Mouse (Mus musculus) megakaryocyte, embryonic 14.5 days (primary cell): ENCODE results near the gene Slc8b1. TPM values are rescaled to one million over a fixed set of nuclear protein-coding genes. Genes with fewer than 3 reads are reported as not detected.

Experiments
- H3K27me3 ChIP-seq: replicated peaks from 2 replicates; pipeline ENCODE3; 2012; ENCODE audit warnings: inconsistent platforms
- H3K36me3 ChIP-seq: replicated peaks from 2 replicates; pipeline ENCODE3; 2012; ENCODE audit warnings: low read length, inconsistent platforms, mixed read lengths
- H3K4me1 ChIP-seq: 2 replicates; pipeline ENCODE4 v1.6.1; 2012; ENCODE audit warnings: inconsistent platforms
- H3K4me3 ChIP-seq: replicated peaks from 2 replicates; pipeline ENCODE3; 2012; ENCODE audit warnings: moderate library complexity, mild to moderate bottlenecking, inconsistent platforms
- H3K9me3 ChIP-seq: 2 replicates; pipeline ENCODE4 v1.6.1; 2012; ENCODE audit warnings: inconsistent platforms
- FLI1 ChIP-seq: IDR thresholded peaks from 2 replicates; pipeline ENCODE4 v1.6.1; 2012; ENCODE audit warnings: low read length, inconsistent platforms, mixed read lengths
- GATA1 ChIP-seq: IDR thresholded peaks from 3 replicates; pipeline ENCODE4 v1.6.1; 2012; ENCODE audit warnings: mixed read lengths, low read length, inconsistent platforms, borderline replicate concordance
- polyA plus RNA-seq: library from polyadenylated mRNA; stranded (reverse); fragments of >175 nt; gene quantifications from 2 replicates; pipeline ENCODE4 v1.2.3, GENCODE M21; 2012; ENCODE audit warnings: low replicate concordance; ENCODE audit not compliant: insufficient read depth

The Slc8b1 gene
- polyA plus RNA-seq, 1 experiment: 5.3 TPM

- Histone ChIP-seq H3K27me3 (no peaks in the 10 kb centered on the region), H3K4me1 (peaks cover 55% of the 10 kb centered on the region), H3K9me3 (no peaks in the 10 kb centered on the region), H3K4me3 (no peak overlapping the region), H3K36me3 (peaks cover 88% of the 10 kb centered on the region)
- TF ChIP-seq FLI1: no peak
- TF ChIP-seq GATA1: no peak
Measured at GRCm38 (mm10) chr5:120548236-120548850, 37.4 kb downstream of the Slc8b1 start.

GRCm38 (mm10) chr5:120550137-120550536 lies 39.2 kb downstream of the Slc8b1 start:
- H3K9me3 ChIP-seq: no peaks in the 10 kb centered on the region
- no peak overlapping the region for H3K4me3 ChIP-seq
- TF ChIP-seq FLI1: no peak
- TF ChIP-seq GATA1: no peak
- H3K4me1 ChIP-seq: peaks cover 54% of the 10 kb centered on the region
- H3K27me3 ChIP-seq: no peaks in the 10 kb centered on the region
- H3K36me3 ChIP-seq: peaks cover 88% of the 10 kb centered on the region

GRCm38 (mm10) chr5:120550673-120551072 lies 39.7 kb downstream of the Slc8b1 start:
- Histone ChIP-seq H3K4me1 (peaks cover 54% of the 10 kb centered on the region), H3K4me3 (no peak overlapping the region), H3K9me3 (no peaks in the 10 kb centered on the region), H3K27me3 (no peaks in the 10 kb centered on the region), H3K36me3 (peaks cover 92% of the 10 kb centered on the region)
- TF ChIP-seq GATA1 (no peak), FLI1 (no peak)

GRCm38 (mm10) chr5:120555871-120556270 lies 44.9 kb downstream of the Slc8b1 start:
- Histone ChIP-seq H3K36me3 (peaks cover 74% of the 10 kb centered on the region), H3K27me3 (no peaks in the 10 kb centered on the region), H3K4me1 (peaks cover 59% of the 10 kb centered on the region), H3K9me3 (no peaks in the 10 kb centered on the region), H3K4me3 (no peak overlapping the region)
- TF ChIP-seq GATA1: no peak
- no peak for TF ChIP-seq FLI1

GRCm38 (mm10) chr5:120558041-120558440 lies 47.1 kb downstream of the Slc8b1 start:
- peaks cover 2% of the 10 kb centered on the region for H3K27me3 ChIP-seq
- TF ChIP-seq GATA1 (no peak), FLI1 (no peak)
- H3K9me3 ChIP-seq: no peaks in the 10 kb centered on the region
- peaks cover 63% of the 10 kb centered on the region for H3K4me1 ChIP-seq
- H3K36me3 ChIP-seq: peaks cover 52% of the 10 kb centered on the region
- H3K4me3 ChIP-seq: peak overlapping the region; percentile 91

GRCm38 (mm10) chr5:120558762-120559161 lies 47.8 kb downstream of the Slc8b1 start:
- Histone ChIP-seq H3K4me1 (peaks cover 64% of the 10 kb centered on the region), H3K9me3 (no peaks in the 10 kb centered on the region), H3K4me3 (peak overlapping the region; percentile 91), H3K36me3 (peaks cover 45% of the 10 kb centered on the region), H3K27me3 (peaks cover 2% of the 10 kb centered on the region)
- TF ChIP-seq FLI1: no peak

GRCm38 (mm10) chr5:120560129-120560615 lies 49.2 kb downstream of the Slc8b1 start:
- peaks cover 67% of the 10 kb centered on the region for H3K4me1 ChIP-seq
- peaks cover 2% of the 10 kb centered on the region for H3K27me3 ChIP-seq
- H3K36me3 ChIP-seq: peaks cover 33% of the 10 kb centered on the region
- no peak for TF ChIP-seq FLI1
- TF ChIP-seq GATA1: no peak
- no peaks in the 10 kb centered on the region for H3K9me3 ChIP-seq
- peak overlapping the region; percentile 91 for H3K4me3 ChIP-seq

GRCm38 (mm10) chr5:120560616-120561311 lies 49.8 kb downstream of the Slc8b1 start:
- H3K36me3 ChIP-seq: peaks cover 29% of the 10 kb centered on the region
- H3K4me1 ChIP-seq: peaks cover 67% of the 10 kb centered on the region
- TF ChIP-seq GATA1: no peak
- no peak for TF ChIP-seq FLI1
- peaks cover 2% of the 10 kb centered on the region for H3K27me3 ChIP-seq
- H3K4me3 ChIP-seq: peak overlapping the region; percentile 91
- no peaks in the 10 kb centered on the region for H3K9me3 ChIP-seq

GRCm38 (mm10) chr5:120562956-120563913 lies 52.3 kb downstream of the Slc8b1 start:
- H3K4me3 ChIP-seq: peak overlapping the region; percentile 50
- peaks cover 10% of the 10 kb centered on the region for H3K27me3 ChIP-seq
- TF ChIP-seq FLI1 (no peak), GATA1 (no peak)
- H3K9me3 ChIP-seq: no peaks in the 10 kb centered on the region
- peaks cover 28% of the 10 kb centered on the region for H3K36me3 ChIP-seq
- peaks cover 70% of the 10 kb centered on the region for H3K4me1 ChIP-seq

GRCm38 (mm10) chr5:120563914-120564311 lies 52.9 kb downstream of the Slc8b1 start:
- H3K9me3 ChIP-seq: no peaks in the 10 kb centered on the region
- TF ChIP-seq GATA1 (no peak), FLI1 (no peak)
- H3K36me3 ChIP-seq: peaks cover 33% of the 10 kb centered on the region
- peaks cover 65% of the 10 kb centered on the region for H3K4me1 ChIP-seq
- peaks cover 10% of the 10 kb centered on the region for H3K27me3 ChIP-seq
- H3K4me3 ChIP-seq: no peak overlapping the region
